Mouse (Mus musculus): ENCODE results near the gene 4930518I15Rik. TPM values are rescaled to one million over a fixed set of nuclear protein-coding genes. Genes with fewer than 3 reads are reported as not detected.
"Not testable (repeated sequence)": the region's sequence is repeated elsewhere in the genome, so short reads cannot be mapped to it uniquely, and the experiment has no call there.

The 4930518I15Rik gene
- polyA plus RNA-seq, 1 experiment: not detected

DNA sequence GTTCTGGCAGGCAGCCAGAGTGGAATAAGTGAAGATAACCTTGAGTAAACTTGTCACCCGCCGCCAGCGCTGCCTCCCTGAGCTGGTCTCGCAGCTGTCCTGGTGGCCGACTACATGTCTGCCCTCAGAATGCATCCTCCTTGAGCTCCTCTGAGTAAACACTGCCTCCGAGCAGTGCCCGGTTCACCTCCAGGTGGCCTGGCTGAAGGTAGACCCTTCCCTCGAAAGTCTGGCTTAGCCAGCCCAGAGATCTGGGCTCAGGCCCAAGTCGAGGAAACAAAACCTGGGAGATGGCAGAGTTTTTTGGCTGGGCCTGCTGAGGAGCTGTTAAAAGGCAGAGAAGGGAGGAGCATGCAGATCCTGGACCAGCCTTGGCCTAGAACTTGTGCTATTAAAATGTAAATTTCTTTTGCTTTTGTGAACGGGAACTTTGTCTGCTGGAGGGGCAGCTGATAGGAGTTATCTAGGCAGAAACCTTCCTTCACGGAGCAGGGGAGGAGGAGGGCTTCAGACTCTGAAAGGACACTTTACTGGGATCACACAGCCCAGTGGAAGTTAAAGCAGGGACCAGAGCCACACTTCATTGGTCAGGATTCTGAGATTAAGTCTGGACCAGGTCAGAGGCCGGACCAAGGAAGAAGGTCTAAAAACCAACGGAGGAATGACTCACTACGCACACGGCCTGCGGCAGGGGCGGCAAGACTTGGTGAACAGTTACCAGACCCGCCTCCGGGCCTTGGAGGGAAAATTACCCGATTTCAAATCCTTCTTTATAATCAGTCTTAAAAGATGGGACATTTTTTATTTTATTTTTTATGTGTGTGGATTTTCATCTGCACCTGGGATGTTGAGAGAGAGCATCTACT, 15.7 kb downstream of the 4930518I15Rik start:
- Histone ChIP-seq H3K4me1 (ENCODE audit: control insufficient read depth, insufficient read depth, low read length) (peaks cover 35% of the 10 kb centered on the region), H3K27ac (ENCODE audit: insufficient read depth, low read depth, low read length) (no peak overlapping the region), H3K4me3 (ENCODE audit: insufficient read depth, low read depth, low read length) (no peak overlapping the region)
- WGBS: 25% methylated on average over 20 of the region's 20 CpGs
- TF ChIP-seq POLR2A (IDR thresholded peaks at IDR 0.05; ENCODE audit: insufficient read depth, low read depth, low read length): no peak
- no peak for TF ChIP-seq CTCF (IDR thresholded peaks at IDR 0.05; ENCODE audit: insufficient read depth, low read depth, low read length)

DNA sequence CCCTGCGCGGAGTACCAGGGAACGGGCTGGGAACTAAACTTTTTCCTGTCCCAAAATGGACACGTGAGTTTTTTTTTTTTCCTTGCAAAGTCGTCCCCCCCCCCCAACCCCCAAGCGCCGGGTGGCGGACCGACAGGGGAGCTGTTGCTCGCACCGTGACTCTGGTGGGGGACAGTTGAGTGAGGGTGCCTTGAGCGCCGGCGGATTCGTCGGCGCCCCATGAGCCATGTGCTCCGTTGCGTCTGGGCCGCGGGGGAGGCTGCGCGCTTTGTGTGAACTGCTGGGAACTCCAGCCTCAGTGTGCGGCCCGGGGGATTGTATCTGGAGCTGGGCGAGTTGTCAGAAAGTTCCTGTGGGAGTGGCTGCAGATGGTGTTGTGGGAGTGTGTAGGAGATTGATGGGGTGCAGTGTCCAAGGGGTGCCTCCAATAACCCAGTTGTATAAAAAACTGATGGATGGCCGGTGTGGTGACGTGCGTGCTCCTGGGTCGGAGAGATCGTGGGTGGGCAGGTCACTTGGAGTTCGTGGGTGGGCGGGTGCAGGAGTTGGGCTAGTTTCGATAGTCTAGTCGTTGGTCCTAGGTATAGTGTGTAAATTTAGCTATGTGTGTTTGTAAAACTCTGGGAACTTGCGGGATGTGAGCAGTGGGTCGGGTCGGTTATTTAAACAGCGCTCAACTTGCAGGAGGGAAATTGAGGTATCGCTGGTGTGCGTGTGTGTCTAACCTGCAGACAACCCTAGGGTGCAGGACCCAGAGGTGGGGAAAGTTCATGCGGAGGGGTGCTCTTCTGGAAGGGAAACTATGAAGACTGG, 16.5 kb downstream of the 4930518I15Rik start:
- 2% methylated on average over 41 of the region's 42 CpGs for WGBS
- peak overlapping the region; percentile 45 for H3K4me3 ChIP-seq (ENCODE audit: insufficient read depth, low read depth, low read length)
- H3K4me1 ChIP-seq (ENCODE audit: control insufficient read depth, insufficient read depth, low read length): peaks cover 35% of the 10 kb centered on the region

DNA sequence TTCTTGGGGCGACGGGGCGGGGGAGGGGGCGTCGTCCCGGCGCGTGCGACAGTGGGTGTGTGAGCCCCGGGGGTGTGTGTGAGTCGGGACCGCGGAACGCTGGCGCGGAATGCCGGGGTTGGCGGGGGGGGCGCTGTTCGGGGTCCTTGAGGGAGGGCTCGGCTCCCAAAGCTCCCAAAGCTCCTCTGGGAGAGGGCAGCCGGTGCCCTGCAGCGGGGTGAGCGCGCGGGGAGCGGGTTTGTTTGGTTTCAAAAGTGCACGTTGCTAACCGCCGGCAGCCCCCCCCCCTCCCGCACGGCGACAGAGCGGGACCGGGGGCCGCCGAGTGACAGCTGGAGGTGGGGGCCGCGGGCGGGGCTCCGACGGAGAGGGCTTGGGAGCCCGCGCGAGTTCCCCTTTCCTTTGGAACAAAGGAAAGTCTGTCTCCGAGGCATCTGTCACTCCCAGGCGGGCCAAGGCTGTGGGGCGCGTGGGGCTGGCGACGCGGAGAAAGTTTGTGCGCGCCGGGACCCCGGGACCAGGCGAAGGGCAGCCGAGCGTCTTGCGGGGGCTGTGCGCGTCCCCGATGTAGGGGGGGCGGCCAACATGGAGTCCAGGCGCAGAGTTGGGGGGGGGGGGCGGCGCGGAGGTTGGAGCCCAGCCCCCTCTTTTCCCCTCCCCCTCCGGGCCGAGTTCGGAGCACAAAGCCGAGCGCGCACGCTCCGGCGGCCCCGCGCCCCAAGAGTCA, 17.3 kb downstream of the 4930518I15Rik start:
- Histone ChIP-seq H3K4me1 (ENCODE audit: control insufficient read depth, insufficient read depth, low read length) (peaks cover 35% of the 10 kb centered on the region), H3K27ac (ENCODE audit: insufficient read depth, low read depth, low read length) (no peak overlapping the region), H3K4me3 (ENCODE audit: insufficient read depth, low read depth, low read length) (peak overlapping the region; percentile 45)
- TF ChIP-seq POLR2A (IDR thresholded peaks at IDR 0.05; ENCODE audit: insufficient read depth, low read depth, low read length) (no peak), CTCF (IDR thresholded peaks at IDR 0.05; ENCODE audit: insufficient read depth, low read depth, low read length) (no peak)
- under 1% methylated on average over 75 of the region's 79 CpGs for WGBS

More for the DNA sequence above, 16.5 kb downstream of the 4930518I15Rik start:
- TF ChIP-seq CTCF (IDR thresholded peaks at IDR 0.05; ENCODE audit: insufficient read depth, low read depth, low read length) (no peak), POLR2A (IDR thresholded peaks at IDR 0.05; ENCODE audit: insufficient read depth, low read depth, low read length) (no peak)
- no peak overlapping the region for H3K27ac ChIP-seq (ENCODE audit: insufficient read depth, low read depth, low read length)

DNA sequence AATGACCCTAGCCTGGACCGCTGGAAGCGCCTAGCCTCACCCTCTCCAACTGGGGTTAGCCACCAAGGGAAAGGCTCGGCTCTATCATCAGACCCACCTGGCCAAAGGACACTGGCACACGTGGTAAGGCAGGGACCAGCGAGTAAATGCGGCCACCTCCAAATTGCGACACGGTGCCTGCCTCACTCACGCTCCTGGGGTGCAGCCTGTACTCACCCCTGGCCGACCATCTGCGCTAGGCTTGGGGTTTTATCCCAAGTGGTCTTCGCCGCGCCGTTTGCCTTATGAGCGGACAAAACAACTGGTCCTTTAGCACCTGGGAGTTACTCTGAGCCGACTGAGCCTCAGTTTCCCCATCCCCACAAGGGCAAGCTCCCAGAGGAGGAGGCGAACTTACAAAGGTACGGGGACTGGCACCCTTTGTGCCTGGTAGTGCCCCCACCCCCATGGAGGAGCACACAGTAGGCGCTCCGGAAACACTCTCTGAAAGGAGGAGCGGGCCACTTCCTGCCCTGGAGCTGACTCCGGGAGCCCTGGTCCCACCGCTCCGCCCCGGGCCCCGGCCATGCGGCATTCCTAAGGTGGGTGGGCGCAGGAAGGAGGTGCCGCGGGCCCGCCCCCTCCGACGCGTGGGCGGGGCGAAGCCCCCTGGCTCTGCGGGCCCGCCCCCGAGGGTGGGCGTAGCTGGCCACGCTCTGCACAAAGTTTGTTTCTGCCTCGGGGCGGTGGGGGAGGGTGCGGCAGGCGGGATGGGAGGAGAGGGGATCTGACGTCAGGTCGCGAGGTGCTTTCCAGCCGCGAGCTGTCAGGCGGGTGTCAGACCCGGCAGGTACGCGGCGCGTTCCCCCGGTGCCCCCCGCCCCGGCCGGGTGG, 18.2 kb downstream of the 4930518I15Rik start, which contains the start of gene Tgif2:
Gene Tgif2 (plus strand): TSS at position 689 of the 873 bp plus-strand sequence.
- peak within 1 kb of the TSS; percentile 45 for H3K4me3 ChIP-seq (ENCODE audit: insufficient read depth, low read depth, low read length)

DNA sequence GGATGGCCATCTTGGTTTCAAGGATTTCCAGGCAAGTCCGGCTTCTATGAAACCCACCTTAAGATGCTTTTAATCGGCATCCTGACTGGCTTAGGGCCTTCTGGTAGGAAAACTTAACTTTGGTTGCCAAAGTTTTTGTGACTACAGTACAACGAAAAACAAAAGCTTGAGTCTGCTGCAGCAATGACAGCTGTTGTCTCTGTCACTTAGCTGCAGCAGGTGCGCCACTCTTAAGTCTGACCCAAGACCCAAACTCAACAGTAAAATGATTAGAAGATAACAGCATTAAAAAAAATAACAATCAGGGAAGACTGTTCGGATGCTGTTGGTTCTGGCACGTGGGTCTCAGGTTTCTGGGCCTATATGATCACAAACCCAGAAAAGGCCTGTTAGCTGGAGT, 18.9 kb downstream of the 4930518I15Rik start:
- peaks cover 32% of the 10 kb centered on the region for H3K4me1 ChIP-seq (ENCODE audit: control insufficient read depth, insufficient read depth, low read length)
- 86% methylated on average over 6 of the region's 6 CpGs for WGBS
- no peak overlapping the region for H3K27ac ChIP-seq (ENCODE audit: insufficient read depth, low read depth, low read length)
- TF ChIP-seq POLR2A (IDR thresholded peaks at IDR 0.05; ENCODE audit: insufficient read depth, low read depth, low read length): no peak
- no peak for TF ChIP-seq CTCF (IDR thresholded peaks at IDR 0.05; ENCODE audit: insufficient read depth, low read depth, low read length)
- no peak overlapping the region for H3K4me3 ChIP-seq (ENCODE audit: insufficient read depth, low read depth, low read length)

More for the DNA sequence above, 18.2 kb downstream of the 4930518I15Rik start, which contains the start of gene Tgif2:
- TF ChIP-seq POLR2A (IDR thresholded peaks at IDR 0.05; ENCODE audit: insufficient read depth, low read depth, low read length) (no peak), CTCF (IDR thresholded peaks at IDR 0.05; ENCODE audit: insufficient read depth, low read depth, low read length) (no peak)
- Histone ChIP-seq H3K27ac (ENCODE audit: insufficient read depth, low read depth, low read length) (no peak within 1 kb of the TSS), H3K4me1 (ENCODE audit: control insufficient read depth, insufficient read depth, low read length) (peaks cover 32% of the 10 kb centered on the region)
- 19% methylated on average over 61 of the region's 61 CpGs for WGBS

DNA sequence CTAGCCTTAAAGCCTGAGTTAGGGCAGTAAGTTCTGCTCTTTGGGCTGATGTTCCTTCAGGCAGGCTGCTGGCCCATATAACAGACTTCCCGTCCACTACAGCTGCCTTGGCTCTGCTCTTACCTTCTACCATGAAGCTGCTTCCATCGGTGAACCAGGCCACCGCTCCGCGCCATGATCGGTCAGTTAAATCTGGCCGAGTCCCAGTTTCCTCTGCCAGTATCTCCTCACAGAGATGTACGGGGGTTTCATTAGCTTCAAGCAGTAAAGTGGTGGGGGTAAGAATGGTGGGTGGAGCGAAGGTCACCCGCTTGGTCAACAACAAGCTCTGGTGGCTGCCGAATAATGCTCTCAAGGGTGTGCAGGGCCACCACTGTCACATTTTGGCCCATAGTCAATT, 23.4 kb downstream of the 4930518I15Rik start:
- WGBS: 99% methylated on average over 11 of the region's 11 CpGs
- no peaks in the 10 kb centered on the region for H3K4me1 ChIP-seq (ENCODE audit: control insufficient read depth, insufficient read depth, low read length)
- H3K4me3 ChIP-seq (ENCODE audit: insufficient read depth, low read depth, low read length): no peak overlapping the region
- no peak overlapping the region for H3K27ac ChIP-seq (ENCODE audit: insufficient read depth, low read depth, low read length)
- TF ChIP-seq CTCF (IDR thresholded peaks at IDR 0.05; ENCODE audit: insufficient read depth, low read depth, low read length): no peak
- TF ChIP-seq POLR2A (IDR thresholded peaks at IDR 0.05; ENCODE audit: insufficient read depth, low read depth, low read length): no peak

DNA sequence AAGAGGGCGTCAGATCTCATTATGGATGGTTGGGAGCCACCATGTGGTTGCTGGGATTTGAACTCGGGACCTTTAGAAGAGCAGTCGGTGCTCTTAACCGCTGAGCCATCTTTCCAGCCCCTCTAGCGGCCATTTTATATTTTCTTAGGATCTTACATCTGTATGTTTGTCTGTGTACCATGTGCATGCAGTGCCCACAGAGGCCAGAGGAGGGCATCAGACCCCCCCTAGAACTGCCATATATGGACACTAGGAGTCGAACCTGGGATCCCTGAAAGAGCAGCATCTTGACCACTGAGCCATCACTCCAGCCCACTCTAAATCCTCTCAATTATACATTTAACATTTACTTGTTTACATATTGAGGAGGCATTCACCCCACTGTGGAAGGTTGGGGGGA, 32.6 kb downstream of the 4930518I15Rik start:
- WGBS: 88% methylated on average over 6 of the region's 6 CpGs
- H3K4me1 ChIP-seq (ENCODE audit: control insufficient read depth, insufficient read depth, low read length); H3K27ac ChIP-seq (ENCODE audit: insufficient read depth, low read depth, low read length); H3K4me3 ChIP-seq (ENCODE audit: insufficient read depth, low read depth, low read length): not testable (repeated sequence)

DNA sequence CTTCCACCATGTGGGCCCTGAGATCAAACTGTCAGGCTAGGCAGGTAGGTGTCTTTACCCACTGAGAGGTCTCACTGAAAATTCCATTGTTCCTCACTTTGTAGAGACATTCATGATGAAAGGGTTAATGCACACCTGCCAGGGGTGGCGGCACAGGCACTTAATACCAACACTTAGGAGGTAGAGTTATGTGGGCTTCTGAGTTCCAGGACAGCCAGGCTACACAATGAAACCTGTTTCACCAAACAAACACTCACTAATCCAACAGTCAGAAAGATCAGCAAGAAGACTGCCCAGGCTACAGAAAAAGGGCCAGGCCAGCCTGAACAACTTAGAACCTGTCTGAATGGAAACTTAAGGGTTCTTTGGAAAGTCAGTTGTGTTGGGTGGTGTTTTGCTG, 41.6 kb downstream of the 4930518I15Rik start:
- no peak for TF ChIP-seq CTCF (IDR thresholded peaks at IDR 0.05; ENCODE audit: insufficient read depth, low read depth, low read length)
- no peaks in the 10 kb centered on the region for H3K4me1 ChIP-seq (ENCODE audit: control insufficient read depth, insufficient read depth, low read length)
- H3K27ac ChIP-seq (ENCODE audit: insufficient read depth, low read depth, low read length): no peak overlapping the region
- H3K4me3 ChIP-seq (ENCODE audit: insufficient read depth, low read depth, low read length): no peak overlapping the region
- WGBS: 79% methylated on average over 1 of the region's 1 CpGs

Data from olfactory bulb, adult 2 months (tissue).